In the genomic region with DNA sequence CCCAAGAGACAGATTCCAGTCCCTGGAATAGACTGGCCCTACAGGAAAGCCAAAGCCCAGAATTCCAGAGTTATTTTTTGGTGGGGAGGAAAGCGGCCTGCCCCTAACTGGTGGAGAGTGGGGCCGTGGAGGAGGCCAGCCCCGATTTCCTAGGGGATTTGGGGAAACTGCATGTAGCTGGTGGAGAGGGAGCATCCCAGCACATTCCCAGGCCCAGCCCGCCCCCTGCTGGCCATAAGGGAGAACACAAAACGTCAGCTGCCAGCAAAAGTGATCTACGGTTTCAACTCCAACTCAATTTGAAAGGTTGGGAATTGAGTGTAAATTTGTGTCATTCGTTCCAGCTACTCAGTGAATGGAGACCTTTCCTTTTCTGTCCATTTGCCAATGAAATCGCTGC, we compare ENCODE assay signal across 8 mouse cellular contexts. TPM values are rescaled to one million over a fixed set of nuclear protein-coding genes. Genes with fewer than 3 reads are reported as not detected.
DNase-seq lines count a peak whose midpoint lies in the region; ATAC-seq and TF ChIP-seq lines count a peak whose summit lies in the region.

No protein-coding gene starts in this region.

- H3K4me2 ChIP-seq in lung, embryonic 16.5 days (ENCODE audit: low read depth, low read length): no peak overlapping the region

- no peak for ATAC-seq in CD4-positive, CD25-positive, alpha-beta regulatory T cell, adult 4 months
- ATAC-seq in Patski: no peak
- peak; percentile 61; the same call in 1 of the 2 replicates for ATAC-seq in lung, embryonic 16.5 days (ENCODE audit: low read depth)

- in situ Hi-C loops in Patski (cut with MboI; ENCODE audit: low pct_unique_long_range_greater_than_20kb): loop anchor here (5.0 to 10.0 kb wide), 2 partner anchors 321 to 679 kb away; no protein-coding TSS in a partner anchor

- H3K9me3 ChIP-seq in lung, embryonic 16.5 days (ENCODE audit: control insufficient read depth, low read length): no peaks in the 10 kb centered on the region

- H3K27me3 ChIP-seq in Patski: peaks cover 4% of the 10 kb centered on the region
- H3K27me3 ChIP-seq in lung, embryonic 16.5 days (ENCODE audit: control insufficient read depth, insufficient read depth, low read depth, low read length): no peaks in the 10 kb centered on the region; the same call in 1 of the 2 replicates

- 8% methylated on average over 8 of the region's 8 CpGs for WGBS in lung, embryonic 16.5 days

- peak; percentile 35 for DNase-seq in CD4-positive, CD25-positive, alpha-beta regulatory T cell, adult 2 months (ENCODE audit: low read depth, low spot score)
- no peak for DNase-seq in Patski (ENCODE audit: low read depth, low spot score)
- peak; percentile 85 to 86 for DNase-seq in cerebellum, postnatal 25 days
- peak; percentile 67 to 70 for DNase-seq in gastrocnemius, adult 8-10 months (ENCODE audit: low spot score in 2 of 2)
- peak; percentile 78 for DNase-seq in layer of hippocampus, adult 11-12 months (ENCODE audit: low spot score)
- peak; percentile 61 for DNase-seq in skeletal muscle tissue, adult 2 months (ENCODE audit: low read depth, low spot score)

- CTCF ChIA-PET in Patski (lab: Charles Lee): interaction anchor here (1.6 to 1.9 kb wide), 3 partner anchors 261 to 315 kb away, joined by 3 to 10 read pairs (median 6); no protein-coding TSS in a partner anchor

- H3K27ac ChIP-seq in lung, embryonic 16.5 days (ENCODE audit: low read length): no peak overlapping the region

- H3K36me3 ChIP-seq in lung, embryonic 16.5 days (ENCODE audit: control insufficient read depth, insufficient read depth, low read length): no peaks in the 10 kb centered on the region

- H3K9ac ChIP-seq in lung, embryonic 16.5 days (ENCODE audit: low read length): no peak overlapping the region

- TF ChIP-seq CTCF in Patski (IDR thresholded peaks at IDR 0.05): peak; percentile 87

- no peaks in the 10 kb centered on the region for H3K4me1 ChIP-seq in lung, embryonic 16.5 days (replicated peaks; ENCODE audit: control insufficient read depth, insufficient read depth, low read length)

- POLR2A ChIA-PET in Patski (lab: Charles Lee): no interaction called here

- H3K4me3 ChIP-seq in lung, embryonic 16.5 days (ENCODE audit: low read length): no peak overlapping the region

RNA-seq across cellular contexts. Expression of a gene that starts 58.9 kb away (rescaled TPM):
- polyA plus RNA-seq in CD4-positive, CD25-positive, alpha-beta regulatory T cell, adult 4 months (2017; shearing (Covaris generic)): not detected
- not detected for polyA plus RNA-seq in Patski (2021)
- total RNA-seq in gastrocnemius, adult 8-10 months (2022): 1 to 10 TPM; 5.2 to 8.1 (median 5.8) TPM
- 1.7 and 3.6 TPM in 2 replicates for polyA plus RNA-seq in lung, embryonic 16.5 days (2015; fragmentation: Nextera tagmentation; extraction: Ambion mirVana)
